Mouse (Mus musculus) WW6 (cell line): ENCODE data around the gene Lipa.

Experiments
- DNase-seq: peaks from one replicate; pipeline ENCODE4 v3.0.0-alpha.2; 2013; ENCODE audit warnings: low read depth, low spot score

Lipa gene

GRCm38 (mm10) chr19:34468216-34468615 is 59.1 kb downstream of the Lipa start:
- DNase-seq: no peak

GRCm38 (mm10) chr19:34464453-34464852 is 62.8 kb downstream of the Lipa start:
- DNase-seq: no peak

GRCm38 (mm10) chr19:34461451-34462019 is 65.7 kb downstream of the Lipa start:
- DNase-seq: no peak

- no peak for DNase-seq
Observed at GRCm38 (mm10) chr19:34450784-34451370, 76.4 kb downstream of the Lipa start.

- DNase-seq: no peak
Observed at GRCm38 (mm10) chr19:34448851-34449250, 78.4 kb downstream of the Lipa start.

GRCm38 (mm10) chr19:34445410-34446012 is 81.8 kb downstream of the Lipa start:
- DNase-seq: no peak

GRCm38 (mm10) chr19:34444785-34445184 is 82.5 kb downstream of the Lipa start:
- DNase-seq: no peak
